11 mouse cellular contexts compared by ENCODE assay signal in the genomic region with DNA sequence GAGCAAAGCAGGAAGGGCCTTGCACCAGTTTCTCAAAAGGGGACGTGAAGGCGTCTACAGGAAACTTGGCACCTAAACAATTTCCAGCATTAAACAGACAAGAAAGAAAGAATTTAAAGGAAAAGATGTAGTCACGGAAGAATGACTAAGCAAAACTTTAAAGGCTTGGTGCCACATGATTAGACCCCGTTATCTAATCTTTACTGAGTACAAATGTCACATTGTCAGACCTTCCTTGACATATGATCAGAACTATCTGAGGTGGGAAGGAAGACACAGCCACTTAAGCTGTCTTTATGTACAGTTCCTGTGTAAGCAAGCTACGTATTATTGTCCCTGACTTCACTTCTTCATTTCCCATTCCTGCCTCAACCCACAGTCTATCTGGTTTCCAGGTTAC. TPM values are rescaled to one million over a fixed set of nuclear protein-coding genes. Genes with fewer than 3 reads are reported as not detected.
A peak's percentile ranks its signal among the peaks of the same experiment; 100 is the strongest.
DNase-seq lines count a peak whose midpoint lies in the region; ATAC-seq lines count a peak whose summit lies in the region.
"Had no signal": no experiment of that assay in that cellular context is flagged by ENCODE, and none has a peak within 500 bp of the region (broad histone marks: within the 10 kb centered on the region; RNA-seq: fewer than 3 reads in every experiment).

No protein-coding gene starts in this region.

- DNase-seq in midbrain, embryonic 10.5 days (ENCODE audit: low spot score), result no peak
- no peak for DNase-seq in cerebellum, postnatal 36 days
- DNase-seq in layer of hippocampus, adult 9-11 months, result no peak
- DNase-seq: adrenal gland, postnatal 10 days; lung, adult 2 months; thymus, adult 2 months had no signal

- H3K27ac ChIP-seq in liver, embryonic 16.5 days (ENCODE audit: low read length), result peak overlapping the region; percentile 86
- no peak overlapping the region for H3K27ac ChIP-seq in midbrain, embryonic 10.5 days (replicated peaks)

- H3K27me3 ChIP-seq in megakaryocyte, embryonic 14.5 days (replicated peaks), result no peaks in the 10 kb centered on the region
- H3K27me3 ChIP-seq in liver, embryonic 16.5 days (ENCODE audit: control insufficient read depth, insufficient read depth, low read depth, low read length), result no peaks in the 10 kb centered on the region
- H3K27me3 ChIP-seq in midbrain, embryonic 10.5 days (ENCODE audit: low read depth, poor library complexity, severe bottlenecking), result 0 out of 2 replicates have a peak, but pooled peaks cover 5% of the 10 kb centered on the region

- ATAC-seq in megakaryocyte, adult 5-6 weeks (ENCODE audit: poor library complexity, severe bottlenecking), result no peak
- ATAC-seq in erythroblast, adult 5-6 weeks (replicated peaks; ENCODE audit: low FRiP score, poor library complexity, severe bottlenecking), result peak; percentile 16; the same call in 1 of the 2 replicates
- peak; percentile 42 for ATAC-seq in liver, embryonic 16.5 days (ENCODE audit: low read depth)

- H3K36me3 ChIP-seq in megakaryocyte, embryonic 14.5 days (replicated peaks; ENCODE audit: low read length), result no peaks in the 10 kb centered on the region
- H3K36me3 ChIP-seq in liver, embryonic 16.5 days (ENCODE audit: control insufficient read depth, insufficient read depth), result no peaks in the 10 kb centered on the region
- no peaks in the 10 kb centered on the region for H3K36me3 ChIP-seq in midbrain, embryonic 10.5 days

- no peaks in the 10 kb centered on the region for H3K9me3 ChIP-seq in megakaryocyte, embryonic 14.5 days
- no peaks in the 10 kb centered on the region for H3K9me3 ChIP-seq in liver, embryonic 16.5 days (replicated peaks; ENCODE audit: control insufficient read depth, low read length)
- no peaks in the 10 kb centered on the region for H3K9me3 ChIP-seq in midbrain, embryonic 10.5 days (replicated peaks)

- peak overlapping the region; percentile 45 for H3K9ac ChIP-seq in liver, embryonic 16.5 days (ENCODE audit: low read depth, low read length)

- H3K4me1 ChIP-seq in megakaryocyte, embryonic 14.5 days, result peaks cover 68% of the 10 kb centered on the region
- peaks cover 40% of the 10 kb centered on the region for H3K4me1 ChIP-seq in liver, embryonic 16.5 days (ENCODE audit: control insufficient read depth, low read depth, low read length)
- peaks cover 10% of the 10 kb centered on the region for H3K4me1 ChIP-seq in midbrain, embryonic 10.5 days

- H3K4me3 ChIP-seq in megakaryocyte, embryonic 14.5 days (replicated peaks), result peak overlapping the region; percentile 75
- no peak overlapping the region; the same call in 1 of the 2 replicates for H3K4me3 ChIP-seq in liver, embryonic 16.5 days (ENCODE audit: low read depth, low read length)
- no peak overlapping the region for H3K4me3 ChIP-seq in midbrain, embryonic 10.5 days

- peak overlapping the region; percentile 55 for H3K4me2 ChIP-seq in liver, embryonic 16.5 days (ENCODE audit: low read depth, low read length)
- H3K4me2 ChIP-seq: midbrain, embryonic 11.5 days had no signal

- WGBS in liver, embryonic 16.5 days (ENCODE audit: insufficient replicate concordance), result 28% methylated on average over 5 of the region's 5 CpGs
- 82% methylated on average over 5 of the region's 5 CpGs for WGBS in midbrain, embryonic 10.5 days

RNA-seq across cellular contexts. Expression of a gene that starts 3.1 kb away (rescaled TPM):
- polyA plus RNA-seq in megakaryocyte, embryonic 14.5 days (2012; ENCODE audit: insufficient read depth, low replicate concordance), result 3.0 and 3.5 TPM in 2 replicates
- 72.1 and 75.6 TPM in 2 replicates for total RNA-seq in megakaryocyte, adult 5-6 weeks (2015)
- total RNA-seq in megakaryocyte, adult 5-6 weeks (2017), result 43.2 and 80.7 TPM in 2 replicates
- 45.8 and 46.5 TPM in 2 replicates for total RNA-seq in erythroblast, adult 5-6 weeks (2015; ENCODE audit: low replicate concordance)
- 19.5 and 34.2 TPM in 2 replicates for total RNA-seq in erythroblast, adult 5-6 weeks (2017; ENCODE audit: low replicate concordance)
- 37.8 and 44.5 TPM in 2 replicates for polyA plus RNA-seq in liver, embryonic 16.5 days (2015; fragmentation: Nextera tagmentation; extraction: Ambion mirVana)
- 37.7 and 39.2 TPM in 2 replicates for polyA plus RNA-seq in midbrain, embryonic 10.5 days (2016; fragmentation: Nextera tagmentation; extraction: Ambion mirVana)

RNA-seq across cellular contexts. Expression of a gene that starts 8.0 kb away (rescaled TPM):
- polyA plus RNA-seq in megakaryocyte, embryonic 14.5 days (2012; ENCODE audit: insufficient read depth, low replicate concordance), result 3.3 TPM in 1 of 2 replicates, not detected in the other
- 120 and 126 TPM in 2 replicates for total RNA-seq in megakaryocyte, adult 5-6 weeks (2015)
- total RNA-seq in megakaryocyte, adult 5-6 weeks (2017), result 140 and 144 TPM in 2 replicates
- 41.6 and 83.2 TPM in 2 replicates for total RNA-seq in erythroblast, adult 5-6 weeks (2015; ENCODE audit: low replicate concordance)
- total RNA-seq in erythroblast, adult 5-6 weeks (2017; ENCODE audit: low replicate concordance), result 68.6 and 92.2 TPM in 2 replicates
- polyA plus RNA-seq in liver, embryonic 16.5 days (2015; fragmentation: Nextera tagmentation; extraction: Ambion mirVana), result 70.8 and 80.2 TPM in 2 replicates
- 205 and 210 TPM in 2 replicates for polyA plus RNA-seq in midbrain, embryonic 10.5 days (2016; fragmentation: Nextera tagmentation; extraction: Ambion mirVana)

RNA-seq across cellular contexts. Expression of a gene that starts 29.3 kb away (rescaled TPM):
- polyA plus RNA-seq in megakaryocyte, embryonic 14.5 days (2012; ENCODE audit: insufficient read depth, low replicate concordance), result 46.9 and 201 TPM in 2 replicates
- 22.0 and 23.7 TPM in 2 replicates for total RNA-seq in megakaryocyte, adult 5-6 weeks (2015)
- total RNA-seq in megakaryocyte, adult 5-6 weeks (2017), result 13.1 and 14.1 TPM in 2 replicates
- total RNA-seq in erythroblast, adult 5-6 weeks (2015; ENCODE audit: low replicate concordance), result 5.8 and 16.9 TPM in 2 replicates
- 5.0 and 6.6 TPM in 2 replicates for total RNA-seq in erythroblast, adult 5-6 weeks (2017; ENCODE audit: low replicate concordance)
- polyA plus RNA-seq in liver, embryonic 16.5 days (2015; fragmentation: Nextera tagmentation; extraction: Ambion mirVana), result 11.4 and 14.1 TPM in 2 replicates
- polyA plus RNA-seq in midbrain, embryonic 10.5 days (2016; fragmentation: Nextera tagmentation; extraction: Ambion mirVana), result 39.3 and 40.0 TPM in 2 replicates

Comparison
In these comparisons a context has a peak if more than half of its experiments do, and no peak if none do; other contexts are left out.
1. RNA of a gene that starts 8.0 kb away (polyA plus RNA-seq): 205 to 210 TPM in midbrain, embryonic 10.5 days and 70.8 to 80.2 TPM in liver, embryonic 16.5 days; 3.3 TPM in megakaryocyte, embryonic 14.5 days; every median in the first group is over 10 times any median in the second.